Mouse (Mus musculus): ENCODE results near the gene Poc5.

The Poc5 gene

DNA sequence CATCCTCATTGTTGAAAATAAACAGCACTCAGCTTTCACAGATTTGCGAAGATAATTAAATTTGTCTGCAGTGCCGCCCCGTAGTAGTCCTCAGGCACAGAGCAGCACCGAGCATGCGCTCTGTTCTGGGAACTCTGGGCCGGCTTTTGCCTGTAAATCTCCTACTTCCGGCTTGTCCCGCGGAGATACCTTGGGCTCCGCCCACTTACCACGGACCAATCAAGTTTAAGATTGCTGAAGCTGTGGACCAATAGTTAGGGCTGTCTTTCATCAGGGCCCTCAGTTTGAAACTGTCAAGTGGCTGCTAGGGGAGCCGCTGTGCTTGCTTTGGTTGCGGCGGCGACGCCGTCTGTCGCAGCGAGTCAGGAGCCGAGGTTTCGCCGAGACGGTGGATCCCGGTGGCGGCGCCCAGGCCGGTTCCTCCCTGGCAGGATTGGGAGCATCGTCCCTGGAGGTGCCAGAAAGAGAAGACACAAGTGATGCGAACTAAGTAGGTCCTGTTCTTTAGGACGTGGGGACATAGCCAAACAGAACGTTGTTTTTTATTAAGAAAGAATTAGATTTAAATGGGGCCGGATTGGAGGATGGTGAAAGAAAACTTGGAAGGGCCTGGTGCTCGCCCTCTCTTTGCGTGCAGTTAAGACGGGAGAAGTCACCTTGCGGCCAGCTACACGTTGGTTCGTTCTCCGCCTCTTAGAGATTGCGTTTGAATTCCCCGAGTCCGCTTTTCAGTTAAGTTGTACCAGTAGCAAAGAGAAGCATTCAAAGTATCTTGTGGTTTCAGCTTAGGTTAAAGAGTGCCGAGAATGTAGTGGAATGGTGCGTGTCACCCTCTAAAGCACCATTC, at the start of gene Poc5:
Poc5 (plus strand) TSS at position 253 of the 847 bp plus-strand sequence.
- CTCF ChIA-PET = no interaction called here

DNA sequence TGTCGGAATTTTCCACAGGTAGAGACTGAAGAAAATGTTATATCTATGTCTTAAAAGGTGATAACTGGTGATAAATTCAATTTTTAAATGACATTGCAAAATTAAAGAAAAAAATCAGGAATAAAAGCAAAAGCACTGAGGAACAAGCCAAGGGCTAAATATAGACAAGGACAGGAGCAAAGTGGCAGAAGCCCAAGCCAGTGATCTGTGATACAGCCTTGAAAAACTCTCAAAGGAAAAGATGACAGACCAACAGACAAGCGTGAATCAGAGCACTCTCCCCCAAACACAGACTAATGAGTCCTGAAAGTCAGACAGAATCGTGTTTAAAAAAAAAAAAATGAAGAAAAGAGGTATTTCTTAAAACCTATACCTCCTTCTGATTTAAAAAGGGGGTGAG, 46.6 kb upstream of the Poc5 start:
- CTCF ChIA-PET = no interaction called here

DNA sequence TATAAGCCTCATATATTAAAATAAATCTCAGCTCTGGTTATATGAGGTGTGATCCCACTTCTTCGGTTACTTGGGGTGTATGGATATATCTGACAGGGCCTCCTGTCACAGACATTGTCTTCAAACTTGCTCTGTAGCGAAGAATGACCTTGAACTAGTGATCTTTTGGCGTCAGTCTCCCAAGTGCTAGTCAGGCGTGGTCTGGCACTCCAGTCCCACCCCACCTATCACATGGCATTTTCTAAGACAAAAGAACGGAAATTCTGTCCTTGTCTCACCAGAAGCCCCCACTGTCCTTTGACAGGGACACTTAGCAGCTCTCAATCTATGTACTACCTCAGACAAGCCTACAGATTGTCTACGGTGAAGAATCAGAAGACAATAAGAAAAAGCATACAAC, 43.3 kb upstream of the Poc5 start:
- CTCF ChIA-PET = no interaction called here

DNA sequence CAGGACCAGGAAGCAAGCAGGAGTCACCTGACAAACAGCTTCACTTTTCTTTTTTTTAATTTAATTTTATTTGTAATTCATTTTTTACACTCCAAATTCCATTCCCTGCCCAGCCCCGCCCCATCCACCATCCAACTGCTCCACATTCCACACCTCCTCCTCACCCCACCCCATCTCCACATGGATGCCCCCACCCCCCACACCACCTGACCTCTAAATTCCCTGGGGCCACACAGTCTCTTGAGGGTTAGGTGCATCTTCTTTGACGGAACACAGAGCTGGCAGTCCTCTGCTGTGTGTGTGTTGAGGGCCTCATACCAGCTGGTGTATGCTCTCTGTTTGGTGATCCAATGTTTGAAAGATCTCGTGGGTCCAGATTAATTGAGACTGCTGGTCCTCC, 41.5 kb upstream of the Poc5 start:
- CTCF ChIA-PET = no interaction called here

DNA sequence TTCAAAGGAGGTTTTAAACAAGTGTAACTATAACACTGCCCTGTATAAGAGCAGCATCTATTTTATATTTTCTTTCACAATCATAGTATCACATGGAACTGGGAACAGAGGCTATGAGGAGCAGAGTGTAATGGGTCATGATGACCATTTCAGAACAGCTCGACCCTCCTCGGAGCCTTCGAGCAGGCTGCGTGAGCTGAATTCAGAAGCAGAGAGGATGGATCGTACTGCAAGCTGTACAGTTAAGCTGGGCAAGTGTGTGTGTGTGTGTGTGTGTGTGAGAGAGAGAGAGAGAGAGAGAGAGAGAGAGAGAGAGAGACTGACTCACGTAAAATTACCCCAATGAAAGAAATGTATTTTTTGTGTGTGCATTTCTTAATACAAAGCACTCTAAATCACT, 37.9 kb upstream of the Poc5 start:
- CTCF ChIA-PET = no interaction called here

DNA sequence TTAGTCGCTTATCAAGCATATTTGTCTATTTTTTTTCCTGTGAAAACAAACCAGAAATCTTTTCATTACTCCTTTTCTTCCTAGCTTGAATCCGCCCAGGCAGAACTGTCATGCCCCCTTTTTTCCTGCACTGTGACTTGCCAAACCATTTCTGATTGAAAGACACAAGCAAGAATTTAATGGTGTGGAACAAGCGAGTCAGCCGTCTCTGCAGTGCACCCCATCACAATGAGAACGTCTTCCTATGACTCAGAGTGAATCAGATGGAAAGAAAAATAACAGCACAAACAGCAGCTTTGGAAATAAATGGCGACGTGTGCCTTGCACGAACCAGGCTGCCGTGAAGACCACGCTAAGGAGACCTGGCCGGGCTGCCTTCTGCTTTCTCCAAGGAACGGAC, 36.8 kb upstream of the Poc5 start:
- CTCF ChIA-PET = no interaction called here

DNA sequence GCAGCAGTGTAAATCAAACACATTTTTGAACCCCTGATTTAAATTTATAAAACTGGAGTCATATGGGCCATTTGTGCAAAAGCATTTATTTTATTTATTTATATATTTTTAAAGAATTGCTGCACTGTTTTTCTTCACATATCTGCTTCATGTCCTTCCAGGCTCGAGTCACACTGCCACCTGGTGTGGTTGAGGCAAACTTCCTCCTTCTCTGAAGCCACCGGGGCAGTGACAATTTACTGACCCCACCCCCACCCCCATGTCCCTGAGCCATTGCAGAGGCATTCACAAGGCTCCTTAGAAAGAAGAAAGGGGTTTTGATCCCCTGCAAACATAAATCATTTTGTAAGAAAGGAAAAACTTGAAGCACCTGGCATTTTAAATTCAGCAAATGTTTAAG, 12.6 kb upstream of the Poc5 start:
- CTCF ChIA-PET = interaction anchor here (0.7 kb wide), 1 partner anchor 986 kb away, joined by 5 read pairs; no protein-coding TSS in a partner anchor

DNA sequence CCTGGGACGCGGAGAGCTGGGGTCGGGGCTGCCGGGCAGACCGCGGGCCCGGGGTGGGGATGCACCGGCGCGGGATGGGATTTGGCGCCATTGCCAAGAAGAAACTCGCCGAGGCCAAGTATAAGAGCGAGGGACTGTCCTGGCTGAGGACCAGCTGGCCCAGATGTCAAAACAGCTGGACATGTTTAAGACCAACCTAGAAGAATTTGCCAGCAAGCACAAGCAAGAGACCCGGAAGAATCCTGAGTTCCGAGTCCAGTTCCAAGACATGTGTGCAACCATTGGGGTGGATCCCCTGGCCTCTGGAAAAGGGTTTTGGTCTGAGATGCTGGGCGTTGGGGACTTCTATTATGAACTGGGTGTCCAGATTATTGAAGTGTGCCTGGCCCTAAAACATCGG, 11.2 kb upstream of the Poc5 start:
- CTCF ChIA-PET = no interaction called here

DNA sequence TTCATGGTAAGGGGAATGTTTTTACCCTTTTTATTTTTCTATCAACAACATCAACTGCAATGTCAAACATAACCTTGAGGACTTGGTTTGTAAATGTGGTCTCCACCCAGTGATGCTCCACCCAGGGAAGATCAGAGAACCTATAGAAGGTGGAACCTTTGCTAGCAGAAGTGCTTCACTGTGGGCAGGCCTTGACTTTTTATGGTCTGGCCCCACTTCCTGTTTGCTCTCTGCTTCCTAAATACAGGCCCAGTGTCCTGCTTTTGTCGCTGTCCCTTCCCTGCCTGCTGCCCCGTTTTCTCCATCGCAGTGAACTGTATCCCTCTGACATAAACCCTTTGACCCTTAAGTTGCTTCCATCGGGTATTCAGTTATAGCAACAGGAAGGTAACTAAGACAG, 10.2 kb upstream of the Poc5 start:
- CTCF ChIA-PET = no interaction called here

DNA sequence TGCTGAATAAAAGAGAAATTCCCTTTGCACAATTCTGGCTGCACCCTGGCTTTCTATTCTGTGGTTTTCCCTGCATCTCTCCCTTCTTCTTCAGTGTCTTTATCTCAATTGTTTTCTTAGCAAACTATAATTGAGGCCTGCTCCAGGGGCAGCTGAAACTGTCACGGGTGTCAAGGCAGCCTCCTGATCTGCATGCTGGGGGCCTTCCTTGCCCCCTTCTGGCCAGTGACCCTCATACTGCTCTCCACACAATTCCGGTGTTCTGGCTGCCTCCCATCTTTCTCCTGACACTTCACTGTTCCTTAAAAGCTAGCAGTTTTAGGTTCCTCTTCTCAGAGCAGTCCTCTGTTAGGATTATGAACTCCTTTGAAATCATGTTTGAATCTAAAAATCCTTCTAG, 1.2 kb downstream of the Poc5 start:
- CTCF ChIA-PET = no interaction called here

DNA sequence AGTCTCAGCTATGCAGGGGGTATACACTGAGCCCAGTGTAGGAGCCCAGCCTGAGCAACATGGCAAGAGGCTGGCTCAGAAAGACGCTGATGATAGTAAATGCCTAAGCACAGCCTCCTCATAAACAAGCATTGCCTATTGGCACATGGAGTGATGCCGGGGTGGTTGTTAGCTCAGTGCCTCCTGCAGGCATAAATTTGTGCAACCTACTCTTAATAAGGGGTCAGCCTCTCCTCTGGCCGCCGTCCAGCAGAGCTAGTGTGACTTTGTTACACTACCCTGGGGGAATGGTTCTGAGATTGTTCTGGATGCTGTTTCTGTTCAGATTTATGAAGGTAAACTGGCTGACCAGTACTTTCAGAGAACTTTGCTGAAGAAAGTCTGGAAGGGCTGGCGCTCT, 13.2 kb downstream of the Poc5 start:
- CTCF ChIA-PET = no interaction called here

DNA sequence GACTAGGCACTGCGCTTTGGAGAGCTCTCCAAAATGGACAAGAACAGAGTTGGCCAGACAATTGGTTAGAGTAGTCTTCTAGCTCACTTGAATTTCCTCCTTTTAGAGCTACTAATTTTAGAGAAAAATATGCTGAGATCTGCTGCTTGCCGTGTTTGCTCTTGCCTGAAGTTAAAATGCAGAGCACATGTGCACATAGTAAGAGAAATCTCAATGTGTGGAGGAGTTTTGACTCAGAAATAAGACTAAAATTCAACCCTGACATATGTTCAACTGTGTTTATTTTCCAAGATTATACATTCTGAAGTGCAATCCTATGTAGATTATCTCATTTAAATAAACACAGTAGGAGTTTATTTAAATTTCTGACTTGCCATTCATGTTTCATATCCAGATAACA, 17.4 kb downstream of the Poc5 start:
- CTCF ChIA-PET = interaction anchor here (0.5 kb wide), 1 partner anchor 684 kb away, joined by 8 read pairs; no protein-coding TSS in a partner anchor

DNA sequence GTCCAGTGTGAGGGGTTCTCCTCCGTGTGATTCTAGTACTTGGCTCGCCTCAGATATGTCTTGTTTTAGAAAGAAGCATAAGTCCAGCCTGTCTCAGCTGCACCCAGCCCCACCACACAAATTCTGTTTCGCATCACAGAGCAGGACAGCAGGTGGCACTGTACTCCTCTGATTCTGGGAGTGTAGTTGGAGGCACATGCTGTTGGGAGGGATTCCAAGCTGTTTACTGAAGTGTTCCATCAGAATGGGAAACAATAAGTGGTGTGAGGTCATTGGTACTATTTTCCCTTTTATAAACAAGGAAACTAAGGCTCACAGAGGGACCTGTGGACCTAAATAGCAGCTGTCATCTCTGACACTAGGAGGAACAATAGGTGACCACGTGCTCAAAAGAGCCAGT, 18.9 kb downstream of the Poc5 start:
- CTCF ChIA-PET = no interaction called here

DNA sequence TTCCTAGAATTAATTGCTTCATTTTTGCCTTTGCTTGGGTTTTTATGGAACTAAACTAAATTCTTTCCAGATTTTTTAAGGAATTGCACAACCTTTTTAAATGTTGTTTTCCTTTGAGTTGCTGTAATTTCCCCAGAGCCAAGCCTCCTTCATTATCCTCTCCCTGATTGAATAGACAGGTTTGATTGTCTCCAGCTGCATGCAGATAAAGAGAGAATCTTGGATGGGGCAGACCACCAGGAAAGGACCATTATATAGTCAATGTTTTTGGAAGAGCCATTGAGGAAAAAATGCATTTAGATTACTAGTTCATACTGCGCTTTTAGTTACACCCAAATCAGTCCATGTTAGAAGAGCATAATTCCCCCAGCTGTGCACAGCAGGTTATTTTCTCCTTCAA, 20.7 kb downstream of the Poc5 start:
- CTCF ChIA-PET = no interaction called here

DNA sequence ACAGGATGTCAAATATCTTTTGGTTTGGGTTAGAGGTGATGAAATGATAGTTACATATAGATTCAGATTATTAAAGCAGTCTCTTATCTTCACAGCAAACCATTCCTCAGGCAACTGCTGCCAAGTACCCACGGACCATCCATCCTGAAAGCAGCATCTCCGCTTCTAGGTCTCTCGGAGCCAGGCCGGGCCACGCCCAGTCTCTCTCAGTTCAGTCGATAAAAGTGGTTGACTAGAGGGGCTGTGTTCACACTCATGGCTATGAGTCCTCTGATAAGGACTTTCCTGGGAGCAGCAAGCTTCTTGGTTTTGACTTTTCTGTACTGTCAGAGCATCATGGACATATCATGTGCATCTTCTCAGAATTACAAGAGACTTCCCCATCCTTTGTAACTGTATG, 26.3 kb downstream of the Poc5 start:
- CTCF ChIA-PET = no interaction called here

DNA sequence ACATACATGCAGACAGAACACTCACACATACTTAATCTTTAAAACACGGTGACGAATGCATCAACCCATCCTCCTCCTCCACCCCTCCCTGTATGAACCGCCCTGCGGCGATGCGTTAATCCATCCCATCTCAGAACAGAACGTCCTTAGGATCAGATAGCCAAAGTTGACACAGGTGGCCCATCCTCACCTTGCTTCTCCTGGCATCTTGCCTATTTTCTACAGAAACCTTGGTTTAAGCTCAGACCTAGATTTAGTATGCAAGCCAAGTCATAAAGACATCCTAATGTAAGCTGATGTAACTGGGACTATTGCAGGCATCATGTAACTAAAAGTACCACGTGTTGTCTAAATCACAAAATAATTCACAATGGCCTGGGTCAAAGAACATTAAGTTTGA, 28.3 kb downstream of the Poc5 start:
- CTCF ChIA-PET = interaction anchor here (0.7 kb wide), 1 partner anchor 116 kb away, joined by 3 read pairs; no protein-coding TSS in a partner anchor

DNA sequence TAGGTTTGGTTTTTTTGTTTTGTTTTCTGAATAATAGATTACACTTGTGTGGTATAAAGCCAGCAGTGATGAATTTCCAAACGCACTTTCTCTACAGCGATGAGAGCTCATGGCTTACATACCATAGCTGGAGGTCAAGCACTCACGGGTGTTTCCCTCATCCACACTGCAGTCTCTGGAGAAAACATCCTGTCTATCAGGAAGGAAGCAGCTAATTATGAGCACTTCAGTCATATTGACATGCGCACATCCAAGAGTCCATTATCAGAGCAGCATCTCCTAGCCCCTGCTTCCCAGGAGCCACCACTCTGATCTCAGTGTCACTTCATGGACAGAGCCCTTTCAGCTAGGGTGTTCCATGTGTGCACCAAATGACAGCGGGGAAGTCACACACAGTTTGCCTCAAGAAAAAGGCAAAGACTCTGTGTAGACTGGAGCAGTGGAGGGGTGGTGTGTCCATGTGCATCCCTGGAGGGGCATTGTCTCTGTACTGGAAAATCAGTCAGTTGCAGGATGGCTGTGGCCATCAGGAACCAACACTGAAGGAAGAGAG, 29.2 kb downstream of the Poc5 start:
- CTCF ChIA-PET = no interaction called here

DNA sequence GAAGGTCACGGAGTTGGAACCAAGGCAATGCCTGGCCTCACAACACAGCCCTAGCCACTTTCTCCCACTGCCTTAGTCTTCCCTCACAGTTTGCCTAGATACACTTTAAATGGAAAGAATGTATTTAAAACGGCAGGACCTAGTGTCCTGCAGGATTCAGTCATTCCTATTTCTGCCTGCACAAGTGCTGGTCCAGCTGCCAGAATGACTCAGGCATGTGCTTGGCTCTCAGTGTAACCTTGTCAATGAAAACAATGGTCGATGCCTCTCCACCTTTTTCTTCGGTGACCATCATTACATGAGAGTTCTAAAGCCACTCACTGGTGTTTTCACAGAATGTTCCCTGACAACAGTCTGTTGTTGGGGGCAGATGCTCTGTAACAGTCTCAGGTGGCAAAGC, 30.4 kb downstream of the Poc5 start:
- CTCF ChIA-PET = no interaction called here

DNA sequence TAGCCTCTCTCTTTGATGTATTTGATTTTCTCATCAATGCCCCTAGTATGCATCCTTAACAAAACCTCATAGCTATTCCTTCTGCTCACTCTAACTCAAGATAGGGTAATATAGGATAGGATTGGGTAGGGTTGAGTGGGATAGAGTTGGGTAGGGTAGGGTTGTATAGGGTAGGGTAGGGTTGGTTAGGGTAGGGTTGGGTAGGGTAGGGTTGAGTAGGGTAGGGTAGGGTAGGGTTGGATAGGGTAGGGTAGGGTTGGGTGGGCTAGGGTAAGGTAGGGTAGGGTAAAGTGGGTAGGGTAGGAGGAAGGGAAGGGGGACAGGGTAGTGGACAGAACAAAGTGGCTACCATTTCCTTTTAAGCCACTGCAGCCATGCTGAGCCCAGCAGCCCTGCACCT, 33.1 kb downstream of the Poc5 start:
- CTCF ChIA-PET = interaction anchor here (1.1 kb wide), 1 partner anchor 24 kb away, joined by 3 read pairs; no protein-coding TSS in a partner anchor

DNA sequence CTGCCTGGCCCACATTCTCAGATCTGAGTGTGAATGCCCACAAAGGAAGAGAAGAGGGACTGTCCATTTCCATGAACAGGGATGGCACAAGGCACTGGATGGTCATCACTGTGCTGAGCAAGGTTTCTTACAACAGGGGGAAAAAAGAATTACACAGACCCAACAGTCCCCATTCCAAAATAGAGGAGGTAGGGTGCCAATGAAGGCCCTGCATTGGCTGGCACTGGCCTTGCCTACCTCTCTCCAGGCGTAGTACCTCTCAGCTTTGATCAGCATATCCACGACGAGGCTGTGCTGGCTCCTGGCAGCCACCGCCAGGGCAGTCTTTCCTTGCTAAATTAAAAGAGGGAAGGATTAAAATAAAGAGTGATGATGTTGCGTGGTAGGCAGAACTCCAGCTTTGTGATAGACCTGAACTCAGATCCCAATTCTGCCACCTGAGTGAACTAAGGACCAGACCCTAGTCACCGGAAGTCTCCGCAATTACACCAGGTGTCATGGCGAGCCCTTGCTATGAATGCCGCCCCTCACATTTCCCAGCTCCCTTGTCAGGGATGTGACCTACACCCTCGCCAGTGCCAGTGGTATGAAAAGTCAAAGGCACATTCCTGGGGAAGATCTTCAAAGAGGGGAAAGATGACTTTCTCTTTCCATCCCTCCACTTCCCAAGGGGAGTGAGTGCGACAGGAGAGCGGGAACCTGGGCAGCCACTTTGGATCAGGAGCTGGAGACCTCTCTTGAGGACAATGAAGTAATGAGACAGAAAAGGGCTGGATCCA, 36.6 kb downstream of the Poc5 start:
- CTCF ChIA-PET = no interaction called here

DNA sequence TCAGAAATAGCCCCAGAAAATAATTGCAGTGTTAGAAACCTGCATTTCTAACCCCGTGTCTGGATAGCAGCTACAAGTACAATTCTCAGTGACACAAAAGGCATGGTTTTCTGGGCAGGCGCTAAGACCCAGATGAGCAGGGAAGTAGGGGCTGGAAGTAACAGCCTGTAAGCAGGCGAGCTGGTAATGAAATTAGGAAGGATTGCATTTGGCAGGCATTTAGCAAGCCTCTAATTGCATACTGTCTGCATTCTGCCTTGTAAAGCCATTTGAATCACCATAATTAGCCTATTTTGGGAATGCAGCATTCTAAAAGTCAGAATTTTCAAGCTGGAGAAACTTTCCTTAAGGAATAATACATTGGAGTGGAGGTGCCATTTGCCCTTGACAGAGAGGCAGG, 38.0 kb downstream of the Poc5 start:
- CTCF ChIA-PET = no interaction called here

DNA sequence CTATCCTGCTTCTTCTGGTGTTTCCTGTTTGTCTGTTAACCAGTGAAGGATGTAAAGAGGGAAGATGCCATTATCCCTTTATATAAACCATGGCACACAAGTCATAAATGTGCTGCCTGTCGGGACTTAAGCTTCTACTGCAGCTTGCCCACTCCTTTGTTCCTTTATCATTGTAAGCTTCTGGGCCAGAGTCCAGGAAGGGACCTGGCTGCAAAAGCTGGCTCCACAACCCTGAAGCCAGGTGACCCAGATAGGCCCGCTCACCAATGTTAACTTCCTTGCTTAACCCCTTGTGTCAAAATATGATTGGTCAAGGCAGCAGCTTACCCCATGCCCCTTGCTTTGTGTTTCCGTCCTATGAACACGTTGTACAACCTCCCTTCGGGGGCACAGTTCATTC, 40.4 kb downstream of the Poc5 start:
- CTCF ChIA-PET = interaction anchor here (0.7 to 1.1 kb wide), 2 partner anchors 166 to 1908 kb away, joined by 3 to 9 read pairs; no protein-coding TSS in a partner anchor

Measured in spleen, embryonic (tissue).